Mouse (Mus musculus) frontal cortex, postnatal 14 days (tissue): Measurements from ENCODE around the gene Mef2d.

Experiments used
- DNase-seq, 2 experiments: peaks; one replicate each; pipeline ENCODE4 v3.0.0; 2022; ENCODE audit warnings: low spot score in 2 of 2

Gene Mef2d

DNA sequence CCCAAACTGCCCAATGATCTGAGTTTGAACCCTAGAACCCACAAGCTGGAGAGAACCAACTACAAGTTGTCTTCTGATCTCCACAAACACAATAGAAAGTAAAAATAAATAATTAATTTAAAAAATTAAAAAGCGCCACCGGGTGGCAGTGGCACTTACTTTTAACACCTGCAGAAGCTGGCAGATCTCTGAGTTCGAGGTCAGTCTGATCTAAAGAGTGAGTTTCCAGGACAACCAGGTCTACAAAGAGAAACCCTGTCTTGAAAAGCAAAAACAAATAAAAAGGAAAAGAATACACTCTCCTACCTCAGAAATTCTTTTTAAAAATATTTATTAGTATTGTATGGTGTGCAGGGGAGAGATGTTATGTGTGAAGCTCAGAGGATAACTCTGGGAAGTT is 4.4 kb upstream of the Mef2d start:
- DNase-seq: no peak

DNA sequence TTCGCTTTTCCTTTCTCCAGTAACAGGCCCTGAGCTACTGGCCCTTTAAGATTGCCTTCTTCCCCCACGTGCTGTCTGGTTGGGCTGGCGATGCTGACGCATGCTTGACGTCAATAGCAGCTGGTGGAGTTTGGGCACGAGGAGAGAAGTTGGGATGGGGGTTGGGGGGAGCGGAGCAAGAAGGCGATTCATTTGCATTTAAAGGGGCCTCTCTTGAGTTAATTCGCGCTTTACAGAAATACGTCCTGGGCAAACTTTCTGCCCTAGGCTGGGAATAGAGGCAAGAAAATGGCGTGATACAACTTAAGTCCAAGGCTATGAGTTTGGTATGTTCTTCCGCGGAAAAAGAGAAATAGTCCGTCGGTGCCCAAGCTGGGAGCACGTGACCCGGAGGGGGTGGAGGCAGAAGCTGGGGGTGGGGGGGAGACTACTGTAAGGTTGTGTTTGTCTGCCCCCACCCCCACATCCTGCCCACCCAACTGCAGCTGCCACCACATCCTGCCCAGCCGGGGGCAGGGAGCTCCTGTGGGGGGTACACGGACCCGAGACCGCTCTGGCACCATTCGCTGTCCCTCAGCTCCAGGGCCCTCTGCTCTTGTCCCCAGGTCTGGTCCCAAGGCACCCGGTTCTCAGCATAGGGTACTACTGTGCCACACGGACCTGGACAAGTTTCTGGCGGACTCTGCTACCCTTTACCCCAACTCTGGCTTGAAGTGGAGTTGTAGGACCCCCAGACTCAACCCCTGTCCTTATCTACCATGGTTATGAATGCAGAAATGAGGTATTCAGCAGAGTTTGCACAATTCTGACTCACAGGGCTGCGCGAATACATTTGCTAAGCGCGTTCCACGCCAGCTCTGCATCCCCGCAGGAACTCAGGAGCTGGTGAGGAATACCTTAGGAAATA is 3.6 kb upstream of the Mef2d start:
- DNase-seq: peak; percentile 94 to 95

DNA sequence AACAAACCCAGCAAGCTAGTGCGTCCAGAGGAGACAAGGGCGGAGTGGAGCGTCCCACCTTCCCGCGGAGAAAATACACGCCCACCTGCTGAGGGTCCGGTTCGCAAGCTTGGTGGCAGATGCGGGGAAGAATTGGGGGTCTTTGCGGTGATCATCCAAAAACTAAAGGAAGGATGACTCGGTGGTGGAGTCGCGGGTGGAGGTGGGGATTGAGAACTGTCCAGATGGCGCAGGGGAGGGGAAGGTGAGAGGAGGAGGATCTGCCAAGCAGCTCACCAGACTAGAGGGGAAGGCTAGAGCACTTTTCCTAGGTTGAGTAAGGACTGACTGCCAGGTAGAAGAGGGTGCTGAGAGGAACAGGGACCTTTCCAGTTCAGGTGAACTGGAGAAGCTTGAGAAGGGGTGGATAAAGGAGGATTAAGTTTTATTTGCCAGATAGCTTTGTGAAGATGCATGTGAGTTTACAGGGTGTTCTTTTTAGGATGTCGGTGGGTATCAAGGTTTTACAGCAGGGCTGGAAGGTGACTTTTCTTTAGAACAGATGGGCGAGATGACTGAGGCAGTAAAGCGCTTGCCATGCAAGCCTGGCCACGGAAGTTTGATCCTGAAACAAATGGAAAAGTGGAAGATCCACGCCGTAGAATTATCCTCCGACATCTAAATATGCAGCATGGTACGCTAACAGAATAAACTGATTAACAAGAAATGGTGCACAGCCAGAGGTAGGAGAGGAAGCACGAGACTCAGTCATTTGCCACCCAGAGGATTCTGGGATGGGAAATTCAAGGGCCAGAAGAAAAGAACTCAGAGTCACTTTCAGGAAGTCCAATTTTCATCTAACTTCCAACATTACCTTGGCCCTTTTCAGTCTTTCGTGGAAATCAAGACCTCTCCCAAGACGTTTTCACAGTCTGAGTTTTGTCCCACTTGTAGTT is 2.7 kb upstream of the Mef2d start:
- DNase-seq: peak in 1 of 2 experiments; percentile 49

DNA sequence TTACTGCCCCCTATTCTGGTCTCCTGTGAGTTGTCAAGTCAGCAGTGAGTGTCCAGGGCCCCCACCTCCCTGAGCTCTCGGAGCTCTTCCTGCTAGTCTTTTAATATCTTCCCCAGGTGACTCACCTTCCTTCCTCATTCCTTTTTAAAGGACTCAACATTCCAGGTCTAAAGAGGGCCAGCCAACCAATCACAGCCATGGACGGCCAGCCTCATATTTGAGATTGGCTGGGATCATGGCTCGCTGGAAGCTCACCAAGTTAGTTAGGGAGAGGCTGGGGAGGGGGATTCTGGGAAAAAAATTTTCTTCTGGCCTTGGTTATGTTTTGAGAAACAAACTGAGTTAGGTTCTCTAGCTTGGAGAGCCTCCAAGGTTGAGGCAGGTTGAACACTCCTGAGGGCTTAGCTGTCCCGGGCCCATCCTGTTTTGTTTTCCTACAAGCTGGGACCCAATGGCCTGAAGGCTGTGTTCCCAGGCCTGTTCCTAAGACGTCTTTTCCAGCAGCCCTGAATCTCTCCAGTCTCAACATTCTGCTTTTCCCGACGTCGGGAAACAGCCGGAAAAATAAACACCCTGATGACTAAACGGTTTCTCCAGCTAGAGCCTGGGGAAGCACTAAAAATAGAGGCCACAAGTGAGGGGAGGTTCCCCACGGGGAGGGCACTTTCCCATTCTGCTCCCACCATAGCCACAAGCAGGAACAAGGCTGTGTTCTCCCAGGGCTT is 1.8 kb upstream of the Mef2d start:
- no peak for DNase-seq

DNA sequence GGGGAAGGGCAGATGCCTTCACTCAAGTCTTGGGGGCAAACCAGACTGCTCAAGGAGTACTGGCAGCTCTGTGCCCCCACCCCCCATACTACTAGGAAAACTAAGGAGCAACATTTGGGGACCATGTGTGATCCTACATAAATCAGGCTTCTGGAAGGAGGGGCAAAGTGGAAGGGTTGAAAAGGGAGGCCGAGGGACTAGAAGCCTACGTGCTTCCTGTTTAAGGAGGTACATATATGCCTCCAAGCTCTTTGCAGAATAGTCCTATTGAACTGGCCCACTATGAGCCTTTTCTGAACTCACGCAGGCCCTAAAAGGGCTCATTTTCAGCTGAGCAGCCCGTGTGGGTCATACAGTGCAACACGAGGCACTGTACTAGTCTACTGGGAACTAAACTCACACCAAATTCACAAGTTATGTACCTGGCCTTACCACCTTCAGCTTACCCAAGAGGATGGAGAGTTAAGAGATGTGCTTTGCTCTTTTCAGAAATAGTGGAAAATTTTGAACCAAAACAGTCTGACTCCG is 1.2 kb upstream of the Mef2d start:
- no peak for DNase-seq

DNA sequence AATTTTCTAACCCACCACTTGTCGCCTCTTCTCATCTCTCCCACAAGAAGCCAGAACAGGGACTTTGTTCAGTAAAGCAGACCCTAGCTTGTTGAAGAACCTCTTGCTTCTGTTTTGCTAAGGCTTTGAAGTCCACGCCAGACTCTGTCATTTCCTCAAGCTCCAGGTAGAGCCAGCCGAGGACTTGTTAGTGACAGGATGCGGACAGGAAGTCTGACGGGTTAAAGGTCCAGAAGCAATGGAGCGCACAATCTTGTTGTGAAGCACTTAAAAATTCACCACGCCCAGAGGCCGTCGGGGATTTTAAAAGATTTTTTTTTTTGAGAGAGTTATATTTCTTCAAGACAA is 759 bp upstream of the Mef2d start:
- no peak for DNase-seq

DNA sequence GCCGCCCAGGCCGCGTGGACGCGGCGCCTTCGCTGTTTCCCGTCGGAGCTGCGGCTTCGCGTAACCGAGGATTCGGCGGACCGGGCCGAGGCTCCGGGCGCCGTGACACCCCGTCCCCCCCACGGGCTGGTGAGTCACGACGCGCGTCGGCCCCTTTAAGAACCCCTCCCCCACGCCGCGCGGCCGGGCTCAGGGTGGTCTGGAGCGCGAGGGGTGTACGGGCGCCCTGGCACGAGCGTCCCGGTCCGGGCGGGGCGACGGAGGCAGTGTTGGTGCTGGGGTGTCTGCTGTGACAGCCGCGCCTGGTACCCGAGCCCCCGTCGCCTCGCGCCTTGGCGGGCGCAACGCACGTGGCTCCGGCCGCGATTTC is 359 bp downstream of the Mef2d start:
- DNase-seq: no peak

DNA sequence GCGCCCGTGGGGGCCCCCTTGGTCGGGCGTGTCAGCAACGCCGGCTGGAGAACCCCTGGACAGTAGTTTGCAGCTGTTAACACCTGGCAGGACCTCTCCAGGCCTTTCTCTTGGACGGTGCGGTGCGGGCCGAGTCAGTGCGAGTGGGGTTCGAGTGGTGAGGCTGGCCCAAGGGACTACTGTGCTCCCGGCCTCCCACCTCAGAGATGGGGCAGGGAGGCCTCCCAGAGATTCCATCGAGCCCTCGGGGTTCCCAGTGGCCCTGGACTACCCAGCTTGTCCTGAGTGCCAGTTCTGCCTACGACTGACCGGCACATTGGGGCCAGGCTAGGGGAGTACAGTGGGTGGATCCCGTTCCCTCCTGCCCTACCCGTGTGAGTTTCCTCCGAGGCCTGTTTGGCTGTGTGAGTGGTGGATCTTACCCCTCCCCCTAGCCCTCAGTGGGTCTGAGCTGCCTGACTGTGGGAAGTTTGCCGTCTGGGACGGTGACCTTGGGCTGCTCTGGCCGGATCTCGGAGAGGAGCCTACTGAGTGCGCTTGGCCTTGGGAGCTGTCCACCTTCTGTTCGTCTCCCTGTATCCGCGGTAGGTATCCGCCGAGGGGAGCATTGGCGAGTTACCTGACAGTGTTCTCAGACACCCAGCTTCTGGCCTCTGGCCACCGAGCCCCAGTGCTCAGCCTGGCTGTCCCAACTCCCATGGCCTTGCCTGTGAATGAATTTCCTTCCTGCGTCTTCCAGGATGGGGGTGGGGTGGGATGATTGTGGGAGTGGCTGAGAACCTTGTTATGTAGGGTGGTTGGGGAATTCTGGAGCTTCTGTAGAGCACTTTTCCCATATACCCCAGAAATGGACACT is 972 bp downstream of the Mef2d start:
- peak in 1 of 2 experiments; percentile 61 for DNase-seq

DNA sequence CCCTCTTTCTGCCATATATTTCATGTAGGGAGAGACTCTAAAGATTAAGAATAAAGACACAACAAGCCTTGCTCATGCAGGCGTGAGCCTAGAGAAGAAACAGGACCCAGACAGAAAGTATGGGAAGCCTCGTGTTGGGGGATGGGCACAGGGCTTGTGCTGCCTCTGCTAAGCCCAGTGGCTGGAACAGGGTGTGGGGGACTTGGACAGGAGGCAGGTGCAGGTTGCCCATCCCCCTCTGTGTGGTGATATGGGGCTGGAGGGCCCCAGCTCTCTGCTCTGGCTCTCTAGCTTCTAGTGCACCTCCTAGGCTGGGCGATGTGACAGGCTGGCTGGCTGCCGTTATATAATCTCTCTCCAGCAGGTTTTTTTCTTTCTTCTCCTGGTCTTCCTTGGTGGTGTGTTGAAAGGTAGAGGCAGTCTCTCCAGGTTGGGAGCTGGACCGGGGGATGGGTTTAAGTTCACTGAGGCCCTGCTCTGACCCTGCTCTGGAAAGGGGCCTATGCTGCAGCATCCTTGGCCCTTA is 1.9 kb downstream of the Mef2d start:
- peak in 1 of 2 experiments; percentile 41 for DNase-seq

DNA sequence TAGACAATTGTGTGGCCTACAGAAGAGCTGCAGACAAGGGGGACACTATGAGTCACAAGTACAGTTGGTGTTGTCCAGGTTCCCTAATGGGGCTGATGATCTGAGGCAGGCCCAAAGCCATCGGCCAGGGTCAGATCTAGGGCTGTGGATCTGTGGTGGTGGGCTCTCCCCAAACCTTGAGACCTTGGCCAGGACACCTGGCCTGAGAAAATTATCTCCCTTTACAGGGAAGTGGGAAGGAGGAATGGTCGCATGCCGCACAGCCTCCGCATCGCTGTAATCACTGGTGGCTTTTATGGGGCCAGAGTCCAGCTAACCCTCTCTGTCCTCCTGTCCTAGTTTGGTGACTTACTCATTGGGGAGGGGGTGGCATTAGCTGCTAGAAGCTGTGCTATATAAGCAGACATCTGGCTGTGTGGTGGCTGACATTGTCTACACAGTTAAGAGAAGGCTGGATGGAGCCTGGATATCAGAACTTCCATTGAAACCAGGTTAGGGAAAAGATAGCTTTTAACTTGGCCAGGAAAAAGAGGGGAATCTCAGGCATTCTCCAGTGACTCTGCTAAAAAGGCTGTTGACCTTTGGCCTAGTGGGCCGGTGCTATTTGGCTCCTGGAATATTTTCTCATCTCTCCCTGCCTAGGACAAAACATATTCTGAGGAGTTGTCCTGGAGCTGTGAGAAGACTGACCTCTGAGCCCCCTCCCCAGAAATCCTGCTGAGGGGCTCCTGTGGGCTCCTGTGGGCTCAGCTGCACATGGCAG is 2.7 kb downstream of the Mef2d start:
- DNase-seq: no peak

DNA sequence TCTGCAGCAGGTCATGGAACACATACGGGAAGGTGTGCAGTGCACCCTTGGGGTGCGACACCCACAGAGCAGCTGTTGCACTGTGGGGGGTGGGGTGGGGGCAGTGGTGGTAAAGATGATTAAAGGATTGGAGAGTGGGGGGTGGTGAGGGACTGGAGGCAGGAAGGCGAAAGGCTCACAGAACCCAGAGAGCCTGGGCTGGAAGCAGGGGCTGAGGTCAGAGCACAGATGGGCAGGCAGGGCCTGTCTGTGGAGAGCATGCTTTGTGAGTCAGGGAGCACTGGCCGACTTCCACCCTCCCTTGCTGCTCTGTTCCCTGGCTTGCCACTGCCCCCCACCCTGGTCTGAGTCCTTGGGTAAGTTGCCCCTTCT is 3.2 kb downstream of the Mef2d start:
- no peak for DNase-seq

DNA sequence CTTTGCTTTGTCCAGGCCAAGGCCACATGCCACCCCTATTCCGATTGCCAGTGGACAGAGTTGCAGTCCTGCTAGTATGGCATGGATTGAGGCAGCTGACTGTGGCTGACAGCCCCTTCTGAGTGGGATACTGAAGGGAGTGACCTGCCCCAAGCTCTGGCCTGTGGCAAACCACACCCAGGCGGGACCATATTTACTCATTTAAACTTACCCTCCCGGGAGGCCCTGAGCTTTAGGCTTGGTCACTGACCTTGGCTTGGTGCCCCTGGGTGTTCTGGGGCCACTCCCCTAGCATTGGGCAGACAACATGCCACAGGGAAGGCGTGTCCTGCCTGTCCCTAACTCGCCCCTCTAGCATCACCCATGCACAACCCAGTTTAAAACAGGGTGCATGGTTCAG is 3.8 kb downstream of the Mef2d start:
- no peak for DNase-seq

DNA sequence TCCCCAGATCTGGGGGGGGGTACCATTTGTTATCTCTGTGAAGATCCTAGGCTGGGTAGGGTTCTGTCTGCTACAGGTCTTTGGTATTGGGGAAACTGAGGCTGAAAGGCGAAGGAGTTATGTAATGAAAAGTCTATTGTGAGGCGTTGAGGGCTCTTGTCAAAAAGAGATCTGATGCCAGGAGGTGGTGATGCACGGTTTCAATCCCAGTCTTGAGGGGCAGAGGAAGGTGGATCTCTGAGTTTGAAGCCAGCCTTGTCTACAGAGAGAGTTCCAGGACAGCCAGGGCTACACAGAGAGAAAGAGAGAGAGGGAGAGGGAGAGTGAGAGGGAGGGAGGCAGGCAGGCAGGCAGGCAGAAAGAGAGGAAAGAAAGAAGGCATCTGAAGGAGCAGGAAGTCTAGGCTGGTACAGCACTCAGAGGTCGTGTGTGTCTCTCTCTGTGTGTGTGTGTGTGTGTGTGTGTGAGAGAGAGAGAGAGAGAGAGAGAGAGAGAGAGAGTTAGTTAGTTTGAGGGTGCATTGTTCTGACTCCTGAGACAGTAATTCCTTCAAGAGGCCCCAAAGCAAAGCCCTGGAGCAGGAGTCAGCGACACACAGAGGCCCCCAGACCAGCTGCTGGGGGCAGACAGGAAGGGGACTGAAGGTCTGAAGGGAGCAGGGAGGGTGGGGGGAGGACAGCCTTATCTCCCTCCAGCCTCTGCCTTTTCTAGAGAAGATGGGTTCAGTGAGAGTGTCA is 4.4 kb downstream of the Mef2d start:
- DNase-seq: no peak

DNA sequence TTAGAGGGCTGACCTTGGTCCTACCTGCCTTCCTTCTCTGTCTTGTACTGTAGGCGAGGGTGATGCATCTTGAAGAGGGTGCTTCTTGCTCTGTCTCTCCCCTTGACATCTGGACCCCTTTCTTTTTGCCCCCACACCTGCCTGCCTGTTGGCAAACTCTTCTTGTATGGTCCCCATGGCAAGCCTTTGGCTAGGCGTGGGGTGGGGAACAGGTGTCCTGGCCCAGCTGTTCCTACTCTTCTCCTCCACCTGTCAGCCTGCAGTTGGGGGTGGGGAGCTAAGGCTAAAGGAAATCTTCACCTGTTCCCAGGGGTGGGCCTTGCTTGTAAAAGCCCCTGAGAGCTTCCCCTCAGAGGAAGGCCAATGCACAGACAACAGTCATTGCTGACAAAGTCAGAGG is 5.3 kb downstream of the Mef2d start:
- DNase-seq: no peak

DNA sequence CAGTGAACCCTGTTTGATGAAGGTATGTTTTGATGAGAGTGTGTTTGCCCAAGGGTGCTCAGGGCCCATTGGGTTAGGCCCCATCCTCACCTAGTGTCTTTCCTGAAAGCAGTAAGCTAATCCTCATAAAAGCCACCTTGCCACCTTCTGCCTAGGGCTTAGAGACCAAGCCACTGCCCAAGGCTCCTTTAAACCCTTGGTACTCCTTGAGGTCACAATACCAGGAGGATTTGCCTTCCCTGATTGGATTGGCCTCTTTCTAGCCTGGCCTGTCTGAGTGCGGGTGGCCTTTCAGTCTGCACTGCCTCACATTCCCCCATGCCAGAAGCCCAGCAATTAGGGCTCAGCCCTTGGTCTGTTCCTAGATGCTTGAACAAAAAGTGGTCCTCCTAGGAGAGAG is 5.7 kb downstream of the Mef2d start:
- no peak for DNase-seq

DNA sequence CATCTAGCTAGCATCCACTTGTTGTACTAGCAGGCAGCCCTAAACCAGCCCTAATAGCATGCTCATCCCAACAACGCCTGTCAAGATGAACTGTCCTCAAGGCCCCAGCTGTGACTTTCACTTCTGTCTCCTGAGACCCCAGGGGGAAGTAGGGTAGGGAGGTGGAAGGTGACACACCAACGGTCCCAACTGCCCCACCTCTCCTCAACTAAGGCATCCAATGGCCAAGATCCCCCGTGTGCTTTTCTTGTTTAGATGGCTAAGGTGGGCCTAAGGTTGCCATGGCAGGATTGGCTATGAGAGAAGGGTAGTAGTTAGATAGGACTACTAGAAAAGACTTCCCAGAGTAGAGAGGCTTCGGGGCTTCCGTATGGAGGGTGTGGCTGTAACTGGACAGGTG is 6.2 kb downstream of the Mef2d start:
- DNase-seq: no peak

DNA sequence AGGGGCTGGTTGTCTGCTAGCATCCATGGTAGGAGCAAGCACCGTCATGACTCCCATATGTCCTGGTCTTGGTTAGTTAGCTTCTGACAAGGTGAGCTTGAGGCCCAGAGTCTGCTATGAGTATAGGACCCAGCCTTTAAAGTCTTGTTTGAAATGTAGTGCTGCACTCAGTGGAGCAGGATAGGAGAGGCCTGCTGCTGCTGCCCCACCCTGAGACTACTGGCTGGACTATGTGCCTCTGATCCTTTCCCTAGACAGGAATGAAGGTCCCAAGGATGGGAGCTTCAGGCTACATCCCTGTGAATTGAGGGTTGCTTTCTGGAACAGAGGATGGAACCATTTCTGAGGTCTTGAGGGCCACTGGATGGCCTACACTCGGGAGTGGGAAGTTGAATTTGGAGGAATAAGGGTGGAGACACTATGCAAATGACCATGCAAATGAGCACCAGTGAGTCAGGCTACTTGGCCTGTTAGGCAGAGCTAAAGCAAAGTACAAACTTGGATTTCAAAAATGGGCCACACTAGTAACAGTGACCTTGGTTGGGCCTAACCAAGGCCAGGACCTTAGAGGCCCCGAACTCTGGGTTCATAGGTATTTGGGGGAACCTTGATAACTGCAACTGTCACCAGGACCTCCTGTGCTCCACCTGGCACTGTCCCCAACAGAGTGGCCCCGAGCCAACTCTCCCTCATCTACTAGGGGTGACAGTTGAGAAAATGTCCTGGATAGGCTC is 6.8 kb downstream of the Mef2d start:
- DNase-seq: no peak

DNA sequence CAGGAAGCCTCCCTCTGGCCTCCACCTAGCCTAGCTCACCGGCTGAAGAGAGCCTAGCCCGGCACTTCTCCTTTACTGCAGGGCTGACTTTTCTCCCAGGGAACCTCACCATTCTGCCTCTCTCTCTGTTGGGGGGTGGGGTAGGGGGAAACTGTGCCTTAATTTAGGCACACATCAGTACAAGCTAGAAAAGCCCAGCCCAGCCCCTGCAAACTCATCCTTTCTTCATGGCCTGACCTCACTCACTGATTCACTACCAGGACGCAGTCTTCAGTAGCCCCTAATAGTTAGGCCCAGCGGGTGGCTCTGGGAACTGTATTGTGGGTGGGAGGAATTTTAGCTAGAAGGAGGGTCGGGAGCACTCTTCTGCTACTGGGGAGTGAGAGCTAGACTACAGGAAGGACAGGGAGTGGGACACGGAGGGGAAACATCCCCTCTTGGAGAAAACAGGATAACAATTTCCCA is 7.4 kb downstream of the Mef2d start:
- DNase-seq: no peak
